Mouse (Mus musculus): ENCODE results near the gene Speer4d. TPM values are rescaled to one million over a fixed set of nuclear protein-coding genes. Genes with fewer than 3 reads are reported as not detected.
A peak's percentile ranks its signal among the peaks of the same experiment; 100 is the strongest.
"Not testable (repeated sequence)": the region's sequence is repeated elsewhere in the genome, so short reads cannot be mapped to it uniquely, and the experiment has no call there.

Gene Speer4d
- total RNA-seq, 2 experiments from 2014 or later: not detected

- H3K27ac ChIP-seq; H3K4me3 ChIP-seq; intact Hi-C loops (cut with DNase I); DNase-seq: not testable (repeated sequence)
- TF ChIP-seq CTCF (IDR thresholded peaks at IDR 0.05): peak; percentile 13; the same call in 1 of the 2 replicates
Observed at GRCm38 (mm10) chr5:15610695-15611094, 8.2 kb upstream of the Speer4d start.

GRCm38 (mm10) chr5:15616195-15616594, 2.7 kb upstream of the Speer4d start:
- H3K27ac ChIP-seq; intact Hi-C loops (cut with DNase I); DNase-seq; H3K4me3 ChIP-seq: not testable (repeated sequence)

- DNase-seq; intact Hi-C loops (cut with DNase I); H3K27ac ChIP-seq; H3K4me3 ChIP-seq: not testable (repeated sequence)
Observed at GRCm38 (mm10) chr5:15628136-15628535, 9.3 kb downstream of the Speer4d start.

GRCm38 (mm10) chr5:15630068-15630467, 11.2 kb downstream of the Speer4d start:
- H3K27ac ChIP-seq; intact Hi-C loops (cut with DNase I); DNase-seq; H3K4me3 ChIP-seq: not testable (repeated sequence)
- peak; percentile 50 for TF ChIP-seq CTCF (IDR thresholded peaks at IDR 0.05)

GRCm38 (mm10) chr5:15637637-15638036, 18.8 kb downstream of the Speer4d start:
- peak; percentile 13 for DNase-seq
- H3K27ac ChIP-seq; intact Hi-C loops (cut with DNase I); H3K4me3 ChIP-seq: not testable (repeated sequence)

- DNase-seq; H3K27ac ChIP-seq; H3K4me3 ChIP-seq; intact Hi-C loops (cut with DNase I): not testable (repeated sequence)
- TF ChIP-seq CTCF (IDR thresholded peaks at IDR 0.05): peak; percentile 41
Observed at GRCm38 (mm10) chr5:15645707-15646106, 26.8 kb downstream of the Speer4d start.

- intact Hi-C loops (cut with DNase I); H3K27ac ChIP-seq; DNase-seq; H3K4me3 ChIP-seq: not testable (repeated sequence)
Observed at GRCm38 (mm10) chr5:15652334-15652733, 33.5 kb downstream of the Speer4d start.

- H3K27ac ChIP-seq; DNase-seq; intact Hi-C loops (cut with DNase I); H3K4me3 ChIP-seq: not testable (repeated sequence)
Observed at GRCm38 (mm10) chr5:15656959-15657358, 38.1 kb downstream of the Speer4d start, which contains the start of gene 4930572O03Rik. 4930572O03Rik (minus strand) TSS chr5:15657059.

GRCm38 (mm10) chr5:15663847-15664246, 45.0 kb downstream of the Speer4d start:
- H3K4me3 ChIP-seq; DNase-seq; H3K27ac ChIP-seq; intact Hi-C loops (cut with DNase I): not testable (repeated sequence)

- H3K4me3 ChIP-seq; H3K27ac ChIP-seq; intact Hi-C loops (cut with DNase I); DNase-seq: not testable (repeated sequence)
Observed at GRCm38 (mm10) chr5:15670789-15671188, 51.9 kb downstream of the Speer4d start.

Other genes starting within 250 kb of the Speer4d start
- not detected for gene Gm21149, start 142.5 kb upstream of the Speer4d start, total RNA-seq (2021)
- gene Gm21190, start 89.8 kb upstream of the Speer4d start, total RNA-seq (2021): not detected
- gene Gm21083, start 41.7 kb upstream of the Speer4d start, total RNA-seq (2021): not detected
- not detected for gene 4930572O03Rik, start 38.0 kb downstream of the Speer4d start, total RNA-seq (2021)
- not detected for gene Speer4c, start 95.2 kb downstream of the Speer4d start, total RNA-seq (2021)

All from gastrocnemius, adult 2 months (tissue).